Mouse (Mus musculus) hindbrain, postnatal 0 days (tissue): ENCODE data around the gene Fxn. TPM values are rescaled to one million over a fixed set of nuclear protein-coding genes. Genes with fewer than 3 reads are reported as not detected.
A peak's percentile ranks its signal among the peaks of the same experiment; 100 is the strongest.

Experiments
- ATAC-seq: fragments of 200-750 bp; cut with Nextera tagmentation; 2 replicates; pipeline ENCODE4 v1.8.0; 2017; ENCODE audit warnings: mild to moderate bottlenecking, moderate TSS enrichment, moderate library complexity
- DNase-seq: peaks from one replicate; pipeline ENCODE4 v3.0.0-alpha.2; 2015; ENCODE audit warnings: low spot score
- H3K27ac ChIP-seq: fragments of 300-500 bp; sonication (generic); 2 replicates; pipeline ENCODE4 v1.5.1; 2014; ENCODE audit warnings: mild to moderate bottlenecking
- H3K27me3 ChIP-seq: fragments of 300-500 bp; sonication (generic); 2 replicates; pipeline ENCODE4 v1.6.1; 2014; ENCODE audit warnings: low read length, mixed read lengths; ENCODE audit not compliant: insufficient read depth
- H3K36me3 ChIP-seq: fragments of 300-500 bp; sonication (generic); 2 replicates; pipeline ENCODE4 v1.6.1; 2014; ENCODE audit warnings: low read length, mixed read lengths; ENCODE audit not compliant: insufficient read depth
- H3K4me1 ChIP-seq: fragments of 300-500 bp; sonication (generic); 2 replicates; pipeline ENCODE4 v1.6.1; 2014; ENCODE audit warnings: antibody characterized with exemption, low read length, mixed read lengths; ENCODE audit not compliant: insufficient read depth
- H3K4me2 ChIP-seq: fragments of 300-500 bp; sonication (generic); 2 replicates; pipeline ENCODE4 v1.6.1; 2014; ENCODE audit warnings: low read depth, mild to moderate bottlenecking, low read length, moderate library complexity, mixed read lengths
- H3K4me3 ChIP-seq: fragments of 300-500 bp; sonication (generic); 2 replicates; pipeline ENCODE4 v1.5.1; 2014; ENCODE audit warnings: low read length
- H3K9ac ChIP-seq: fragments of 300-500 bp; sonication (generic); replicated peaks from 2 replicates; pipeline ENCODE4 v1.6.1; 2014; ENCODE audit warnings: mild to moderate bottlenecking, low read length, moderate library complexity, mixed read lengths
- H3K9me3 ChIP-seq: fragments of 300-500 bp; sonication (generic); 2 replicates; pipeline ENCODE4 v1.6.1; 2016; ENCODE audit warnings: low read length, mixed read lengths
- CTCF ChIP-seq: IDR thresholded peaks from 2 replicates; pipeline ENCODE4 v1.5.1; 2016; ENCODE audit warnings: antibody characterized with exemption, control low read depth, low read depth
- WGBS: fragments of 180-500 bp; shearing (Covaris S2); extraction: QIAGEN DNeasy Blood & Tissue Kit; methylation state at CpG from one replicate; pipeline ENCODE4 v1.1.7; 2014; 5-methylcytosine and 5-hydroxymethylcytosine counted together
- polyA plus RNA-seq: library from polyadenylated mRNA; unstranded; fragments of >200 nt; fragmentation: Nextera tagmentation; extraction: Ambion mirVana; gene quantifications from 2 replicates; pipeline ENCODE4 v1.2.1, GENCODE M21; 2015
- total RNA-seq: library from RNA; depleted of rRNA; stranded (reverse); fragments of >200 nt; gene quantifications from 2 replicates; pipeline ENCODE4 v1.2.3, GENCODE M21; 2014

Gene Fxn
- total and polyA plus RNA-seq, 2 experiments from 2014 or later, result 28.5 to 47.7 TPM

DNA sequence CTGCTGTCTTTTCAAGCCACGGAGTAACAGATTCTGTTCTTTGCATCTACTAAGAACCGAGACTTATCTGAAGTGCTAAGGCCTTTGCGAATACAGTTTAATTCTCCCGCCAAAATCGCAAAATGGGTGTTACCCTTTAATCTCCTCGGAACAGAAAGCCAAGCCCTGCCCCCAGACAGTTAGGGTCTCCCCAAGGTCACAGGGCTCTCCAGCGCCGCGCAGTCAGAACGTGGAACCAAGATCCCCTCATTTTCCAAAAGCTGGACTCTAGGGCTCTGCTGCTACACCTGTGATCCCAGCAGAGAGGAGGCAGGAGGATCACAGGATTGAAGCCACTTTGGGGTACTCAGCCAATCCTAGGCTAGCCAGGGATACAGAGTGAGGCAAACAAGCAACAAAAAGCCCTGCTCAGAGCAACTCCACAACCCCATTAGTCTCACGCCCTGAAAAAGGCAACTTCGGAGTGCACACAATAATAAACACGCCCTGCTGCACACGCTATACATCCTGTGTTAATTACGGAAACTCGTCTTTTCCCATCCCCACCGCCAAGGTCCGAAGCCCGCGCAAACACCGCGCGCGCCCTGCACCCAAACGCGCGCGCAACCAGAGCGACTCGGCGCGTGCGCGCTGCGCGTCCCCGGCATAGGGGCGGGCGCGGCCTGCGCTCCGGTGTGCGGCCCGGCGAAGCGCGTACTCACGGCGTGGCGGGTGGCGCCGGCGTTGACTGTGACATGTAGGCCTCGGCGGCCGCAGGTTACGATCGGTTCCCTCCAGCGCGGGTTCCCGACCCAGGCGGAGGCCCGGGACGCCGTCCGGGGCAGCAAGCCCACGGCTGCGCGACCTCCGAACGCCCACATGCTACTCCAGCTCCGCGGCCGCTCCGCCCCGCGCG lies 452 bp downstream of the Fxn start:
- H3K4me3 ChIP-seq, result peak overlapping the region; percentile 66
- H3K36me3 ChIP-seq, result no peaks in the 10 kb centered on the region; the same call in 1 of the 2 replicates
- TF ChIP-seq CTCF, result peak; percentile 39
- H3K4me1 ChIP-seq, result 0 out of 2 replicates have a peak, but pooled peaks cover 7% of the 10 kb centered on the region
- peak overlapping the region; percentile 67 for H3K9ac ChIP-seq
- H3K27ac ChIP-seq, result peak overlapping the region; percentile 84
- peak; percentile 80 for ATAC-seq
- H3K4me2 ChIP-seq, result peak overlapping the region; percentile 81
- no peaks in the 10 kb centered on the region for H3K9me3 ChIP-seq
- WGBS, result under 1% methylated on average over 77 of the region's 78 CpGs
- H3K27me3 ChIP-seq, result no peaks in the 10 kb centered on the region
- peak; percentile 94 for DNase-seq

DNA sequence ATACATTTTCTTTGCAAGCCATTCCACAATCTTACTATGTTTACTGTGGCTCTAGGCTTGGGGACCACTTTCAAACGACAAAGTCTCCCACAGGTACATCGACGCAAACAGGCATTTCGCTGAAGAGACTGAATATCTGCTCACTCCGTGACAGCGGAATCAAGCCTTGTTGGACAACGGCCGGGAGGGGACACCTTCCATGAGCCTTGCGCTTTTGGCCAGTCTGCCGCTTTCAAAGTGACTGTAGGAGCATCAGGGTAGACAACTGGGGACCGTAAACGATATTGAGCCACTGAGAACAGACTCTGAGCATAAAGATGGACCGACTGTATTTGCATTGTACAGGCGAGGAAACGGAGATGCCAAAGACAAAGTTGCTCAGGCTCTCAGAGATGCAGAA lies 1.5 kb downstream of the Fxn start:
- Histone ChIP-seq H3K4me2 (peak overlapping the region; percentile 81; the same call in 1 of the 2 replicates), H3K27ac (no peak overlapping the region)
- WGBS, result 86% methylated on average over 15 of the region's 15 CpGs

DNA sequence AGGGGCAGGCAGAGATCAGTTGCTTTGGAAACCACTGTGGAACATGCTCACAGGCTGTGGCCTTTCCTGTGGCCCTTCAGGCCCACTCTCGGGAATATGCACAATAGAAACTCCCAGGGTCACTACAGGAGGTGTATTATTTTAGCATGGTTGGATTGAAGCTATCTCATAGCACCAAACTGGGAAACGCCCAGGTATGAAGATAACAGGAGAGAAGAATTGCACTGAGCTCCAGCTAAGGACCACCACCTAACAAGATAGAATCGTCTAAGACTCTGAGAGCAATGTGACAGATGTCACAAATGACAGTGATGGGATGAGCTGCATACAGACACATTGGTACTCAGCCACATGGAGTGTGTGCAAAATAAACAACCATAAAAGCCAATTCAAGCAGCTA lies 6.1 kb downstream of the Fxn start:
- 51% methylated on average over 3 of the region's 3 CpGs for WGBS
- no peak overlapping the region for H3K4me2 ChIP-seq
- H3K27ac ChIP-seq, result no peak overlapping the region
- H3K9ac ChIP-seq, result no peak overlapping the region
- H3K4me1 ChIP-seq, result 0 out of 2 replicates have a peak, but pooled peaks cover 3% of the 10 kb centered on the region
- DNase-seq (no peak), ATAC-seq (no peak)
- H3K36me3 ChIP-seq, result no peaks in the 10 kb centered on the region; the same call in 1 of the 2 replicates
- H3K4me3 ChIP-seq, result no peak overlapping the region
- TF ChIP-seq CTCF, result no peak
- no peaks in the 10 kb centered on the region for H3K27me3 ChIP-seq
- no peaks in the 10 kb centered on the region for H3K9me3 ChIP-seq

More for the DNA sequence above, 1.5 kb downstream of the Fxn start:
- Histone ChIP-seq H3K4me1 (0 out of 2 replicates have a peak, but pooled peaks cover 7% of the 10 kb centered on the region), H3K9ac (peak overlapping the region; percentile 67; the same call in 1 of the 2 replicates), H3K36me3 (no peaks in the 10 kb centered on the region; the same call in 1 of the 2 replicates), H3K9me3 (no peaks in the 10 kb centered on the region), H3K4me3 (no peak overlapping the region), H3K27me3 (no peaks in the 10 kb centered on the region)
- no peak for TF ChIP-seq CTCF
- ATAC-seq (no peak), DNase-seq (no peak)

DNA sequence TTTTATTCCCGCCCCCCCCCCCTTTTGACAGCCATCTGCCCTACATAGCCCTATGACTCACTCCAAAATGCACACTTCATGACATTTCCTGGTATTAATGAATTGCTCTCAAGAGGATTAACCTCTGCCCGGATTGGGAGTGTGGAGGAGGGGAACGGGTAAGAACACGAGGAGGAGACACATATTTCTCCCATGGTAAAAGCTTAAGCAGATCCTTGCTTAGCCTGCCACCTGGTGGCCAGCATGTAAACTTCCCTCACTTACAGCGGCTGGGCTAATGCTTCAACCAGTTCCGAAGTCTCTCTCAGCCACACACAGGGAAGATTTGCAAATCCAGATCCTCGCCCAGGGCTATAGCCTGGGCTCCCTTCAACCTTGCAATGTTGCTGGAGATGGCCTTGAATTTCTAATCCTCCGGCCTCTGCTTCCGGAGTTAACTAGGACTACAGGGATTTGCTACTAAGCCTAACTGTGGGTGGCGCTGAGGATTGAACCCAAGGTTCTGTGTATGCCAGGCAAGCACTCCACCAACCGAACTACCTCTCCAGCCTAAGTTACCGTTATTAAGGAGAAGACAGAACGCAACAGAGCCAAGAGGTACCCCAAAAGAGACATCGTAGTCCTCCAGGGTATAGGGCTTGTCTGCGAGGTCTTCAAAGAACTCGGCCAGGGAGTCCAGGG lies 8.5 kb downstream of the Fxn start:
- H3K4me1 ChIP-seq, result no peaks in the 10 kb centered on the region
- H3K4me2 ChIP-seq, result 0 out of 2 replicates have a peak overlapping the region, but pooled peaks have one; percentile 14
- WGBS, result 44% methylated on average over 16 of the region's 16 CpGs
- peak; percentile 90 for ATAC-seq
- peak; percentile 95 for TF ChIP-seq CTCF
- no peak overlapping the region for H3K27ac ChIP-seq
- peak; percentile 92 for DNase-seq
- H3K9ac ChIP-seq, result no peak overlapping the region
- no peaks in the 10 kb centered on the region; the same call in 1 of the 2 replicates for H3K36me3 ChIP-seq
- no peak overlapping the region for H3K4me3 ChIP-seq
- no peaks in the 10 kb centered on the region for H3K27me3 ChIP-seq
- no peaks in the 10 kb centered on the region for H3K9me3 ChIP-seq

DNA sequence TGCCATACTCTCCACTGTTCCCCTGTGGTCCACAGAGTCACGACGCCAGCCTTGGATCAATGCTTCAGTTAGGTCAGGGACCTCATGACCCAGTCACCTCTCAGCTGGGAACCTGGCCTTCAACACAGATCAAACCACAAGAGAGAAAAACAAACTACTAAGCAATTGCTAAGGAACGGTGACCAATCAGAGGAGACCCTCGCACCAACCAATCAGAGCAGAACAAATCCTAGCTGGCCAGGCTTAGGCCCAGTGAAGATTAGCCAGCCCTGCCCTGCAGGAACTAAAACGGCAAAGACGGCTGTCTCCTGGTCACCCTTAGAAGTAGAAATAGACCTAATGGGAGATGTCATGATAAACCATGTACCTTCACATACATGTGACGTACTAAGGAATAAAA lies 9.1 kb downstream of the Fxn start:
- DNase-seq (peak; percentile 22), ATAC-seq (peak; percentile 76)
- 47% methylated on average over 7 of the region's 7 CpGs for WGBS
- TF ChIP-seq CTCF, result no peak
- Histone ChIP-seq H3K4me3 (no peak overlapping the region), H3K36me3 (no peaks in the 10 kb centered on the region), H3K4me1 (no peaks in the 10 kb centered on the region), H3K9me3 (no peaks in the 10 kb centered on the region), H3K27ac (no peak overlapping the region), H3K27me3 (no peaks in the 10 kb centered on the region), H3K4me2 (0 out of 2 replicates have a peak overlapping the region, but pooled peaks have one; percentile 14), H3K9ac (no peak overlapping the region)

DNA sequence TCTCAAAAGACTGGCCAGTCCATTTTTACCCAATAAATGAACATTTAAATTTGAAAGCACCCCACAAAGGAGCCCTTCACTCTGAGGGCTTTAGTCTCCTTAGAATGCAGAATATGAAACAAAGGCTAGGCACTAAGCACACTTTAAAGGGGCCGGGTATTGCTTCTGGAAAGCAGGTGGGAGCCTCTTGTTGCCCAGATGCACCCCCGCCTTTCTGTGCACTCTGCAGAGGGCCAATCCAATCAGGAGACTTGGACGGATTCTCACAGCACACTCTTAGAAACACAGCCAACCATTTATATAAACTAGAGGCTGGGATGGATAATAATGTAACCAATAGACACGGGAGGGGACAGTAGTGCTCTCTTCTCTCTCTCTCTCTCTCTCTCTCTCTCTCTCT lies 11.9 kb downstream of the Fxn start:
- 29% methylated on average over 4 of the region's 4 CpGs for WGBS
- no peaks in the 10 kb centered on the region for H3K36me3 ChIP-seq
- H3K4me1 ChIP-seq, result no peaks in the 10 kb centered on the region
- no peak overlapping the region for H3K4me3 ChIP-seq
- ATAC-seq (no peak), DNase-seq (peak; percentile 31)
- no peak overlapping the region for H3K9ac ChIP-seq
- H3K9me3 ChIP-seq, result no peaks in the 10 kb centered on the region
- TF ChIP-seq CTCF, result no peak
- H3K27me3 ChIP-seq, result no peaks in the 10 kb centered on the region
- no peak overlapping the region for H3K27ac ChIP-seq
- no peak overlapping the region for H3K4me2 ChIP-seq
